Mouse (Mus musculus): Measurements from ENCODE around the gene Ctcfl. TPM values are rescaled to one million over a fixed set of nuclear protein-coding genes. Genes with fewer than 3 reads are reported as not detected.

The Ctcfl gene
- polyA plus RNA-seq, 1 experiment: 0.62 TPM

GRCm38 (mm10) chr2:173083712-173084475 is 35.4 kb downstream of the Ctcfl start:
- H3K27ac ChIP-seq (ENCODE audit: control insufficient read depth, insufficient read depth, low read depth, low read length): no peak overlapping the region

GRCm38 (mm10) chr2:173083106-173083505 is 36.2 kb downstream of the Ctcfl start:
- Histone ChIP-seq H3K4me3 (ENCODE audit: control insufficient read depth, low read depth, low read length) (peak overlapping the region; percentile 65), H3K36me3 (ENCODE audit: control insufficient read depth, insufficient read depth, low read length) (no peaks in the 10 kb centered on the region), H3K27ac (ENCODE audit: control insufficient read depth, insufficient read depth, low read depth, low read length) (no peak overlapping the region), H3K27me3 (ENCODE audit: control insufficient read depth, insufficient read depth, low read length) (no peaks in the 10 kb centered on the region), H3K4me1 (ENCODE audit: control insufficient read depth, insufficient read depth, low read length) (no peaks in the 10 kb centered on the region; the same call in 1 of the 2 replicates)
- TF ChIP-seq POLR2A (IDR thresholded peaks at IDR 0.05; ENCODE audit: control insufficient read depth, low read depth, low read length) (no peak), CTCF (IDR thresholded peaks at IDR 0.05; ENCODE audit: control insufficient read depth, insufficient read depth, insufficient replicate concordance, low read depth, low read length) (no peak)

More at GRCm38 (mm10) chr2:173083712-173084475, 35.4 kb downstream of the Ctcfl start:
- Histone ChIP-seq H3K27me3 (ENCODE audit: control insufficient read depth, insufficient read depth, low read length) (no peaks in the 10 kb centered on the region), H3K4me1 (ENCODE audit: control insufficient read depth, insufficient read depth, low read length) (no peaks in the 10 kb centered on the region; the same call in 1 of the 2 replicates), H3K4me3 (ENCODE audit: control insufficient read depth, low read depth, low read length) (peak overlapping the region; percentile 65), H3K36me3 (ENCODE audit: control insufficient read depth, insufficient read depth, low read length) (no peaks in the 10 kb centered on the region)
- TF ChIP-seq POLR2A (IDR thresholded peaks at IDR 0.05; ENCODE audit: control insufficient read depth, low read depth, low read length) (no peak), CTCF (IDR thresholded peaks at IDR 0.05; ENCODE audit: control insufficient read depth, insufficient read depth, insufficient replicate concordance, low read depth, low read length) (no peak)

- Histone ChIP-seq H3K4me3 (ENCODE audit: control insufficient read depth, low read depth, low read length) (peak overlapping the region; percentile 65), H3K36me3 (ENCODE audit: control insufficient read depth, insufficient read depth, low read length) (no peaks in the 10 kb centered on the region), H3K27ac (ENCODE audit: control insufficient read depth, insufficient read depth, low read depth, low read length) (no peak overlapping the region), H3K27me3 (ENCODE audit: control insufficient read depth, insufficient read depth, low read length) (no peaks in the 10 kb centered on the region), H3K4me1 (ENCODE audit: control insufficient read depth, insufficient read depth, low read length) (no peaks in the 10 kb centered on the region; the same call in 1 of the 2 replicates)
- TF ChIP-seq CTCF (IDR thresholded peaks at IDR 0.05; ENCODE audit: control insufficient read depth, insufficient read depth, insufficient replicate concordance, low read depth, low read length) (no peak), POLR2A (IDR thresholded peaks at IDR 0.05; ENCODE audit: control insufficient read depth, low read depth, low read length) (no peak; the same call in 1 of the 2 replicates)
These were observed 36.6 kb downstream of the Ctcfl start for GRCm38 (mm10) chr2:173082706-173083105.

- H3K36me3 ChIP-seq (ENCODE audit: control insufficient read depth, insufficient read depth, low read length): no peaks in the 10 kb centered on the region
- no peaks in the 10 kb centered on the region; the same call in 1 of the 2 replicates for H3K4me1 ChIP-seq (ENCODE audit: control insufficient read depth, insufficient read depth, low read length)
- H3K27me3 ChIP-seq (ENCODE audit: control insufficient read depth, insufficient read depth, low read length): no peaks in the 10 kb centered on the region
- H3K27ac ChIP-seq (ENCODE audit: control insufficient read depth, insufficient read depth, low read depth, low read length): no peak overlapping the region
- TF ChIP-seq POLR2A (IDR thresholded peaks at IDR 0.05; ENCODE audit: control insufficient read depth, low read depth, low read length) (no peak), CTCF (IDR thresholded peaks at IDR 0.05; ENCODE audit: control insufficient read depth, insufficient read depth, insufficient replicate concordance, low read depth, low read length) (peak; percentile 87)
- peak overlapping the region; percentile 67 for H3K4me3 ChIP-seq (ENCODE audit: control insufficient read depth, low read depth, low read length)
These were observed 38.5 kb downstream of the Ctcfl start for GRCm38 (mm10) chr2:173080785-173081241.

GRCm38 (mm10) chr2:173079766-173080549 is 39.4 kb downstream of the Ctcfl start:
- TF ChIP-seq CTCF (IDR thresholded peaks at IDR 0.05; ENCODE audit: control insufficient read depth, insufficient read depth, insufficient replicate concordance, low read depth, low read length): no peak
- TF ChIP-seq POLR2A (IDR thresholded peaks at IDR 0.05; ENCODE audit: control insufficient read depth, low read depth, low read length): no peak
- Histone ChIP-seq H3K4me3 (ENCODE audit: control insufficient read depth, low read depth, low read length) (no peak overlapping the region), H3K4me1 (ENCODE audit: control insufficient read depth, insufficient read depth, low read length) (no peaks in the 10 kb centered on the region; the same call in 1 of the 2 replicates), H3K36me3 (ENCODE audit: control insufficient read depth, insufficient read depth, low read length) (no peaks in the 10 kb centered on the region), H3K27me3 (ENCODE audit: control insufficient read depth, insufficient read depth, low read length) (no peaks in the 10 kb centered on the region), H3K27ac (ENCODE audit: control insufficient read depth, insufficient read depth, low read depth, low read length) (no peak overlapping the region)

GRCm38 (mm10) chr2:173076921-173077320 is 42.4 kb downstream of the Ctcfl start:
- Histone ChIP-seq H3K4me1 (ENCODE audit: control insufficient read depth, insufficient read depth, low read length) (no peaks in the 10 kb centered on the region; the same call in 1 of the 2 replicates), H3K4me3 (ENCODE audit: control insufficient read depth, low read depth, low read length) (no peak overlapping the region), H3K27ac (ENCODE audit: control insufficient read depth, insufficient read depth, low read depth, low read length) (no peak overlapping the region), H3K36me3 (ENCODE audit: control insufficient read depth, insufficient read depth, low read length) (no peaks in the 10 kb centered on the region), H3K27me3 (ENCODE audit: control insufficient read depth, insufficient read depth, low read length) (no peaks in the 10 kb centered on the region)
- TF ChIP-seq CTCF (IDR thresholded peaks at IDR 0.05; ENCODE audit: control insufficient read depth, insufficient read depth, insufficient replicate concordance, low read depth, low read length): no peak
- no peak for TF ChIP-seq POLR2A (IDR thresholded peaks at IDR 0.05; ENCODE audit: control insufficient read depth, low read depth, low read length)

GRCm38 (mm10) chr2:173073666-173074065 is 45.7 kb downstream of the Ctcfl start:
- Histone ChIP-seq H3K4me3 (ENCODE audit: control insufficient read depth, low read depth, low read length) (no peak overlapping the region), H3K36me3 (ENCODE audit: control insufficient read depth, insufficient read depth, low read length) (no peaks in the 10 kb centered on the region), H3K27ac (ENCODE audit: control insufficient read depth, insufficient read depth, low read depth, low read length) (no peak overlapping the region), H3K27me3 (ENCODE audit: control insufficient read depth, insufficient read depth, low read length) (no peaks in the 10 kb centered on the region), H3K4me1 (ENCODE audit: control insufficient read depth, insufficient read depth, low read length) (no peaks in the 10 kb centered on the region)
- TF ChIP-seq POLR2A (IDR thresholded peaks at IDR 0.05; ENCODE audit: control insufficient read depth, low read depth, low read length) (no peak), CTCF (IDR thresholded peaks at IDR 0.05; ENCODE audit: control insufficient read depth, insufficient read depth, insufficient replicate concordance, low read depth, low read length) (no peak)

Measured in testis, adult 2 months (tissue).